Mouse (Mus musculus): Measurements from ENCODE around the gene Dlk2.

Gene Dlk2

DNA sequence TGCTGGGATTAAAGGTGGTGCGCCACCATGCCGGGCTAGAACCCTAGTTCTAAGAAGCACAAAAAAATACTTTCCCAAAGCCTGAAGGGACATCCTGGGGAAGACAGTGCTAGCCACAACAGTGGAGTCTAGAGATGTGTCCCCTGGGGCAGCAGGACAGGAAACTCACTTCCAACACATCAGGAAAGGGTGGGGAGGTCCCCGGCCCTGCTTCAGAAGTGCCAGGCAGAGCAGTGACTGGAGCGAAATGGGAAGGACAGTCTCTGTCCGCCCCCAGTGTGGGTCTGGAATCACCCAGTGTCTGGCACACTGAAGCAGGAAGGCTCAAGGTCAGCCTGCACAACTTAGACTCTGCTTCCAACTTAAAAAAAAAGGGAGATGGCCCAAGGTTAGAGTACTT lies 24.5 kb upstream of the Dlk2 start:
- DNase-seq (ENCODE audit: low read depth, low spot score) = no peak

DNA sequence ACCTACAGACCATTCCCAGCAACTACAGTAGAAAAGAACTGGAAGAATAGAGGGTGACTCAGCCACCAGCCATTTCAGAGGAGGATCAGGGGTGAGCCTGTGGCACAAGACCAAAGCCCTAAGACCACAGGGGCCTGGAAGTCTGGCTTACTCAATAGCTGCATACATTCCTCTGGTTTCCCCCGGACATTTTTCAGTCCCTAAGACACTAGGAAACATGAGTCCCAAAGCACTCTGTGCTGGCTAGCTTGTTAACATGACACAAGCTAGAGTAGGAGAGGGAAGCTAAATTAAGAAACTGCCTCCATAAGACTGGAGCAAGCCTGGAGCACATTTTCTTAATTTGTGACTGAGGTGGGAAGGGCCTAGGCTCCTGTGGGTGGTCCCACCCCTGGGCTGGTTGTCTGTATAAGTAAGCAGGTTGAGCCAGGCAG lies 23.4 kb upstream of the Dlk2 start:
- DNase-seq (ENCODE audit: low read depth, low spot score) = no peak

DNA sequence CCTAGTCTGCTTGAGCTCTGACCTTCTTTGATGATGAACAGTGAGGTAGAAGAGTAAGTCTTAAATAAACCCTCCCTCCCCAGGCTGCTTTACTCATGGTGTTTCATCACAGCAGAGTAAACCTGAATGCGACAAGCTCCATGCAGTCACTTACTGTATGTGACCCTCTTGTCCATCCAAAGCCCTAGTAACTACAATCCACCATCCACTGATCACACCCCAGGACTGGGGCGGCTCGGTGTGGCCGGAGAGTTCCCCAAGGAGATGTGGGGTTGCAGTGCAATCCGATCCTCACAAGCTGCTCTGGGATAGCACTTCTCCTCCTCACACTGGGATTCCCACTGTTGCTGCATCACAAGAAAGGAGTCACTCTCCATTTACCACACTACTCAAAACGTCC lies 22.8 kb upstream of the Dlk2 start:
- DNase-seq (ENCODE audit: low read depth, low spot score) = no peak

DNA sequence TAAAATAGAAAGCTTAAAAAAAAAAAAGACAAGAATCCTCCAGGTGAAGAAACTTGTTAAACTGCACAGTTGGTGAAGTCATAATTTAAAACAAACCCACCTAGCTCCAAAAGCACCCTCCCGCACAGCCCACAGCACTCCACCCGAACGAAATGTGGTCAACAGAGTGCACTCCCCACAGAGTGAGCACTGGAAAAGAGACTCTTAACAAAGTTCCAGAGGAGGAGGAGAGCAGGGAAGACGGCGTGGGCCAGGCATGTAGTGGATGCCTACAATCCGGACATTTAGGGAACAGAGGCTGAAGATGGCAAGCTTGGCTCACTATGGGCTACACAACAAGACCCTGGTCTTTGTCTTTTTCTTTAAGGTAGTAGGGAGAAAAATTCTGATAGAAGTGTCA lies 22.2 kb upstream of the Dlk2 start:
- DNase-seq (ENCODE audit: low read depth, low spot score) = no peak

DNA sequence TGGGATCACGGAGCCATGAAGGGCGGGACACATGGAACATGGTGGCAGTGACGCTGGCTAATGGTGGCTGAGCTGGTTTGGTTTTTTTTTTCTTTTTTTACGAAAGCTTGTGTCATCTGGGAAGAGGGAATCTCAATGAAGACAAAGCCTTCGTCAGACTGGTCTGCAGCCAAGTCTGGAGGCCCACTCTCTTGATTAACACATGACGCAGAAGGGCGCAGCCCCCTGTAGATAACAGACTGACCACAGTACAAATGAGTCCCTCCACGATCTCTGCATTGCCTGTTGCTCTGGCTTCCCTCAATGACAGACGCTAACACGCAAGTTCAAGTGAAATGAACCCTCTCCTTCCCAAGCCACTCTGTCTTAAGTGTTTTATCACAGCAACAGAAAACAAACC lies 21.7 kb upstream of the Dlk2 start:
- no peak for DNase-seq (ENCODE audit: low read depth, low spot score)

DNA sequence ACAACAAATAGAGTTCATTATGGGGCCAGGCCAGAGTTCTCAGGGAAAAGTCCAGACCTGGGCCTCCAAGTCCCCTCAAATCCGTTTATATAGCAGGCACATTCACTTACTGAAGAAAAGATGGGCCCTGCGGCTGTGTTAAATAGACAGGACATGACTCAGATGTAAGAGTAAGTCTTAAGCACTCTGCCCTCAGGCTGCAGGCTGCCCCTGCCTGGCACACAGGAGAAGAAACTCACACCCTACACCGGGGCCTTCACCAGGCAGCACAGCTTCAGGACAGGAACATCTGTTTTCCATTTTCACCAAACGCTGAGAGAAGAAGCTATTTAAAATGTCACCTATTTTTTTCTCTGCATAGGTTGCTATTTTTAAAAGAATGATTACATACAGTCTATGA lies 19.6 kb upstream of the Dlk2 start:
- no peak for DNase-seq (ENCODE audit: low read depth, low spot score)

DNA sequence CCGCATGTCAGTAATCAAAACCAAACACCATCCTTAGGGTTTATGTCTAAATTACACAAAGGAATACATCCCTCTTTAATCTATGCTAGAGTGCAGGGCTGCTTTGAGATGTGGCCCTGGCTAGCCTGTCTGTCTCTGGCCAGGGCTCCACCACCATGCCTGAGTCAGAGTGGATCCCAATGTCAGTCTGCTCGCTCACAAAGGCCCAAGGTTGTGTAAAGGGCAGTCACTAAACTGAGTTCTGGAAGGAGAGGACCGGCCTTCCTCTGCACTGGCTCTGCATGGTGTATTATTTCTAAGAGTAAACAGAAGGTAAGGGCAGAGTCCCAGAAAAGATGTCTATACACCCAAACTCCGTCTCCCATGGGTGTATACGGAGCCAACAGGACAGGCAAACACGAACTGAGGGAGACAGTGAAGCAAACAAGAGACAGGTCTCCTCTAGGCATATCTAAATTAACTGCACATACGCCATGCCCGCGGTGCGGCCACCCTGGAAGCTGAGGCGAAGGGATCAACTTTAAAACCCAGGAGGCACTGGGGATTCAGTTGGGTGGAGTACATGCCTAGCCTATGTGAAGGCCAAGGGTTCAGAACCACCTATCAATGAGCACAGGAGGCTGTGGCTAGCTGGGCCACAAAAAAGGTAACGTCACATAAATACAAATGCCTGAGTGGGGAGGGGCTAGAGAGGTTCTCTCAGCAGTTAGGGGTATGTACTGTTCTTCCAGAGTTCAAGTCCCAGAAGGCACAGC lies 19.0 kb upstream of the Dlk2 start:
- no peak for DNase-seq (ENCODE audit: low read depth, low spot score)

DNA sequence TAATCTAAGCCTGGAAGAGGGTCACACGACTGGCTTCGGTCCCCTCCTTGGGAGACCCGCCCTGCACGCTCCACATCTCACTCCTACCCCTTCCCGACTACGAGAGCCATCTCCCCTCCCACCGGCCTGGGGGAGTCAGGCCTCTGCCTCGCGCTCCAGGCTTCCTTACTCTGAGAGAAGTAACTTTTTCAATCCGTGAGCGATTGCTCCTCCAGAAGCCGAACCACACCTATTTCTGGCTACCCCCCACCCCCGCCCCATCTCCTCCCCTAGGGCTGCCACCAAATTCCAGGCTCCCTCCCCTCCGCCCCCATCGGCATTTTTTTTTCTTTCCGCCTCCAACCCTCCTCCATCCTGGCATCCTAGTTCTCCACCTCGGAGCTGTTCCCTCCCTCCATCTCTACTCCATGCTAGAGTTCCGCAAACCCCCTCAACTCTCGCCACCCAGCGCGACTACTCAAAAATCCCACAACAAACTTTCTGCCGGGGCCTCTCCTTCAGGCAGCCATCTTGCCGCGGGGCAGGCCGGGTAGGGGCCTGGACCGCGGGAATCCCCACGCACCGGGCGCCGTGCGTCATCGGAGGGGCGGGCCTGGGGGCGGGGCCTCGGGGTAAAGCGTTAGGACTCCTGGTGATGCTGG lies 14.6 kb upstream of the Dlk2 start, which contains the start of gene Tjap1:
Gene Tjap1 (minus strand): TSS at position 544 of the 641 bp plus-strand sequence.
- DNase-seq (ENCODE audit: low read depth, low spot score) = peak; percentile 75

DNA sequence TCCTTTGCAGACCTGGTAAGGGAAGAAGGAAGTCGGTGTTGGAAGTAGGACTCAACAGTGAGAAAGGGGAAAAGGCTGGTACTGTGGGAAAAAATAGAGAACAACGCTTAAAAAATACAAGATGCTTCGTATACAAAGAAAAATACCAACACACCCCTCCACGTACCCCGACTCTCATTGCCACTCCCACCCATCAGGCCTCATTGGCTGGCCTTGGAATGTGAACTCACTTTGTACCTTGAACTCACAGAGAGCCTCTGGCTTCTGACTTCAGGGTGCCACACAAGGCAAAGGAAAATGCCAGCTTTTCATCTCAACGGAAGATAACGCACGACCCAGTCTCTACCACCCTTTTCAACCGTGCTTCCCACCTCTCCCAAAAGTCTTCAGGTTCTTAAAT lies 14.1 kb upstream of the Dlk2 start:
- DNase-seq (ENCODE audit: low read depth, low spot score) = no peak

DNA sequence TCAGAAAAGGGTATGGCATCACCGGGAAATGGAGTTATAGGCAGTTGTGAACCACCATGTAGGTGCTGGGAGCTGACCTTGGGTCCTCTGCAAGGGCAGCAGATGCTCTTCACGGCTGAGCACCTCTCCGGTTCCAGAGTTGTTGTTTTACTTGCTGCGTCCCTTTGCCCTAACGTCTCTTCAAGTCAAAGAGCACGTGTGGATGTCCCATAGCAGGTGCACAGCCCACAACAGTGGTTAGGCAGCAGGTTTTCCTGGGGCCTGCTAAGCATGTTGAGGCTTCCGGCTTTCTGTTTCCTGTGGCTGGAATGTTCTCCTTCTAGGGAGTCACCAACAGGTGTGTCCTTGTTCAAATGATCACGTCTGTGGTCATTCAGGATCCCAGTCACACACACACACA lies 13.3 kb upstream of the Dlk2 start:
- DNase-seq (ENCODE audit: low read depth, low spot score) = no peak

DNA sequence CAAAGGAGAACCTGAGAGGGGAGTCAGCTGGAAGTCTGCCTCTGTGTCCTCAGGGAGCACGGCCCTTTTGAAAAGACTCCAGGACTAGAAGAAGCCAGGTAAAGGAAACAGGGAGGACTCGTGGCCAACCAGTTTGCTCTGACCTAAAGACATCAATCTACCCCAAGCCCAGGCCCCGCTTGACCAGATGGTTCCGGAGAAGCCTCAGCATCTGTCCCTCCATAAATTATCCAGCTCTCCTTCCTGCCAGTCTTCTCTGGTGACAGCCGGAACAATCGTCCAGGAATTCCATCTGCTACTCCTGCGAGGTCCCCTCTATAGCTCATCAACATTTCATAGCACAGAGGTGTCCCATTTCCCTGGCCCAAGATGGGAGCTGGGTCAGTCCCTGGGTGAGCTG lies 12.6 kb upstream of the Dlk2 start:
- no peak for DNase-seq (ENCODE audit: low read depth, low spot score)

DNA sequence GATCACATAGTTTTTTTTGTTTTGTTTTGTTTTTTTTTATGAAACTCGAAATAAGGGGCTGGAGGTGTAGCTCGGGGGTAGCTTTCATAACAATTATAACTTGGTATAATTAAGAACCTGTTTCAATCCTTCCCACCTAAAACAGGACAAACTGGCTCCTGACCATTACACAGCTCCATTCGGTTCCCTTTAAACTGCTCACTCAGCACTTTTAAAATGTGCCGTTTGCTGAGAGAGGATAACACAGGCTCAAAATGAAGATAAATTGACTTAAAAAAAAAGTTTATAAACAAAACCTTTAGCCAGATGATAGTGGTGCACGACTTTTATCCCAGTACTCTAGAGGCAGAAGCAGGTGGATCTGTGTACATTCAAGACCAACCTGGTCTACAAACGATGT lies 11.8 kb upstream of the Dlk2 start:
- no peak for DNase-seq (ENCODE audit: low read depth, low spot score)

DNA sequence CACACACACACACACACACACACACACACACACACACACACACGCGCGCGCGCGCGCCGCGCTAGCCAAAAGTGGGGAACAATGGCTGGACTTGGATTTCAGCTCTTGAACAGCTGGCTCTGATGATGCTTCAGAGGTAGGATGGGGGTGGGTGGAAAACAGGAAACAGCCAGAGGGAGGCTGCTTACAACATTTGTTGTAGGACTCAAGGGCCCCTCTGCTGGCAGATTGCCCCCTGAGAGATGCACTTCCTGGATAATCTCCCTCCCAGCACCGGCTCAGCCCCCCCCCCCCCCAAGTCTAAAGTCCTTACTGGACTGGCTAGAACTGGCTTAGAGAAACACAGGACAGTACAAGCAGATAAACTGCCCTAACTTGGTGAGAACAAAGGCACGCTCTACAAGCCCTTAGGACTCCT lies 9.5 kb upstream of the Dlk2 start:
- DNase-seq (ENCODE audit: low read depth, low spot score) = no peak

DNA sequence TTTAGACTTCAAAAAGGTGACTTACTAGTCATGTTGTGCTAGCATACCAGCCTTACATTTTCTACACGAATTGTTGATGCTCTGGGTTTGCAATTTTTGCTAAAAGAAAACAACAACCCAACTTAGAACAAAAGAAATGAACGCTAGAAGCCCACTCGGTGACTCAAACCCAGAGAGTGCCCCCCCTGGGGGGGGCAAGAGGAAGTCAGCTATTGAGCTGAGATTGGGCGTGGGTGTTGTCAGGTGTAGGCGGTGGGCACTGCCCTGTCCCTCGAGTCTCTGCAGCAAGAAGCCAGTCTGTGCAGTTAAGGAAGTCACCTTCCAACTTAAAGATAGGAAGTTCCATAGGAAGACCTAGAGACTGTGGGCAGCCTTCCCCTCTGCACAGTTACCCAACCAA lies 620 bp upstream of the Dlk2 start:
- DNase-seq (ENCODE audit: low read depth, low spot score) = no peak

DNA sequence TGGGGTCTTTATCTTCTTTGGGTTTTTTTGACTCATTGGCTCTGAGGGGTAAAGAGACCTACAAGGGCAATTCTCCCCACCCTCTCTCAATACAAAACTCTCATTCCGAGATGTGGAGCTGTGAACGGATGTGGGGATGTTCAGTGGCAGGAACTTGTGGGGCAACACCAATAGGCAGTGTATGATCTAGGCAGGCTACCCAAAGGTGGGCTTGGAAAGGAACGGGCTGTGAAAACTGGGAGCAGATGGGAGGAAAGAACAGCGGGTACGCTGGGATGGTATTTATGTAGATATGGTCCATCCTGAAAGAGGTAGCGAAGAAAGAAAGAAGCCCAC lies 225 bp upstream of the Dlk2 start:
- DNase-seq (ENCODE audit: low read depth, low spot score) = no peak

DNA sequence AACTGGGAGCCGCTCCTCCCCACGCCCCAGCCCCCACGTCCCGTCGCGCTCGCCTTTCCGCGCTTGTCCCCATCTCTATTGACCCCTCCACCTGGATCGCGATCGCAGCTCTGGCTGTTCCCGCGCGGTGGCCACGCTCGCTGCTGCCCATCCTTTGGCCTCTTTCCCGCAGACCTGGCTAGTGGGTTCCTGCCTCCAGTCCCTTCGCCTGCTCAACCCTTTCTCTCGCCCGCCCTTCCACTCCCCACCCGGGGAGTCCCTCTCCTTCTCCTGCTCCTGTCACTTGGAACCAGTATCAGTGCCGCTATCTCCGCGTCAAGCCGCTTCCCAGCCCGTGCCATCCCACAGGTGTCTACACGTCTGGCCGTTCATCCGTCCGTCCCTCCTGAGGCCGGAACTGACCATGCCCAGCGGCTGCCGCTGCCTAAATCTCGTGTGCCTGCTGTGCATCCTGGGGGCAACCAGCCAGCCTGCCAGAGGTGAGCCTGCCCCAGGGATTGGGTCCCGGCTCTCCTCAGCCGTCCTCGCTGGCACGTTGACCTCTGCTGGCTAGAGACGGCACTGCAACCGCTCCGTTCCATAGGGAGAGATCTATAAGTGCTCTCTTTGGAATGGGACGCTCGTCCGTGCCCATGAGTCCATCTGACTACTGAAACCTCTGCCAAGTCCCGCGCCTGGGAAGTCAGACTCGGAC lies 1.1 kb downstream of the Dlk2 start:
- DNase-seq (ENCODE audit: low read depth, low spot score) = peak; percentile 55

DNA sequence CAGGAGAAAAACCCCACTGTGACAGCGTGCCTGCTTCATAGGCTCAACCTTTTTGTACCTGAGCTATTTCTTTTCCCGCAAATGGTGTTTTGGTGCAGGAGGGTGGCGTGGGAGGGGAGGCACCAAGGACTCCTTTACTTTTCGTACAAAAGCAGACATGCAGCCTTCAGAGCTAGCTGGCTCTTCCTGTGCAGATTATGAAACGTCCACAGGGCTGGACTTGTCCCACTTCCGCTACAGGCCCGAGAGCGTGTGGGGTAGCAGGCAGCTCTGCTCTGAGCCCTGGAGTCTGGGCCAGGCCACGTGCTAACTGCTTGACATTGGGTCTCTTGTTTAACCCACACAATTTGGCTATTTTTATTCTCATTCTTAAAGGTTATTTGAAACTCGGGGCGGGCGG lies 4.7 kb downstream of the Dlk2 start:
- DNase-seq (ENCODE audit: low read depth, low spot score) = no peak

DNA sequence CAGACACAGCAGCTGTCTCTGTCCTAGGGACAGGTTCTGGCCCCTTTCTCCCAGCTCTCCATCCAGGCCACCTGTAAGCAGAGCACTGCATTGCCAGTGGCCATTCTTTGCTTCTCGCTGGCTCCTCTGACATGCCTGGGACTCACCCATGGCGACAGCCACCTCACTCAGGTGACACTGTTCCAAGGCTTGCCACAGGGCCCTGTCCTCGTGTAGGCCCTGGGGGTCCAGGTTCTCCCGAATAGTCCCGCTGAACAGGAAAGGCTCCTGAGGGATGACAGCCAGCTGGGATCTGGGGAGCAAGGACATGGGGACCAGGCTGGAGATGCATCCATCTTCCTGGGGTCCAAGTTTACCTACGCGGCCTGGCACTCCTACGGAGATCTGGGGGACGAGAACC lies 7.0 kb downstream of the Dlk2 start:
- DNase-seq (ENCODE audit: low read depth, low spot score) = no peak

DNA sequence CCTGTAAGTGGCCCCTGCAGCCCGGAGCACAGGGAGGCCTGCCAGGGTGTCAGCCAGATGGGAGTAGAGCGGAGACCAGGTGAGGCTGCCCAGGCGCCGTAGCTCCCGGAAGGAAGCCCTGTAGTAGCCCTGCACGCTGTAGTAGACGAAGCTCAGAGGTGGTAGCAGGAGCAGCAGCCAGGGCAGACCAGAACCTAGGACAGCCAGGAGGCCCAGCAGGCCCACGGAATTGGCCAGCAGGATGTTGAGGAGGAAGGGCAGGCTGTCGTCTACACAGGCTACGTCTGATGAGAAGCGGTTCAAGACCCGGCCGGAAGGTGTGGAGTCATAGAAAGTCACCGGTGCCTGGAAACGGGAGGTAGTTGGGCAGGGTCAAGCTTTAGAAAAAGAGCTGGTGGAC lies 9.7 kb downstream of the Dlk2 start:
- no peak for DNase-seq (ENCODE audit: low read depth, low spot score)

DNA sequence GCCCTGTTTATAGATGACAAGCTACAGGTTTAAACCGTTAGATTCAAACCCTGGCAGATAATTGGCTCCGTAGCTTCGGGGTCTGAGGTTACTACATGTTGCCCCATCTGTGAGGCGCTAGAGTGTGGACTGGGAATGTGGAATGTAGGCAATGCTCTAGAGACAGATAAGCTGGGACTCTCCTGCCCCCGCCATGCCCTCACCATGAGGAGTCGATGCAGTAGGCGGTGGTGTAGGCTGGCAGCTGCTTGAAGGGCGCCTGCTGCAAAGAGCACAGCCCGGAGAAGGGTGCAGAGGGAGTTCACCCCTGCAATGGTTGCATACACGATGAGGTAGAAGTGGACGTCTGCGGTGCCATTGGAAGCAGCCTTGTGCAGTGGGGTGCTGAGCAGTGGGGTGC lies 12.6 kb downstream of the Dlk2 start:
- DNase-seq (ENCODE audit: low read depth, low spot score) = no peak

DNA sequence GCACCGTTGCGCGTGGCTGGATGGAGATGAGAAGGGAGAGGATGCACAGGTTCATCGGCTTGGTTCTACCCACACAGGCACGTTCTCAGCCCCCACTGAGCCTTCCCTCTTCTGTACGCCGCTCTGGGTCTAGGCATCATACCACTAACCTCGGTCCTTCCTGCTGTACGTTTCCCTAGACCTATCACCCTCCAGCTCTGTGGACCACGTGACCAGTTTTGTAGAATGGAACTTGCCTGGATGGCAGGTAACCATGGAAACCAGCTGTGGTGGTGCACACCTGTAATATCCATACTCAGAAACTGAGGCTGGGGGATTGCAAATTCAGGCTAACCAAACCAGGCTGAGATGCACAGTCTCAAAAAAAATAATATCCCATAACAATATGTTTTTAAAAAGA lies 13.3 kb downstream of the Dlk2 start:
- DNase-seq (ENCODE audit: low read depth, low spot score) = no peak

DNA sequence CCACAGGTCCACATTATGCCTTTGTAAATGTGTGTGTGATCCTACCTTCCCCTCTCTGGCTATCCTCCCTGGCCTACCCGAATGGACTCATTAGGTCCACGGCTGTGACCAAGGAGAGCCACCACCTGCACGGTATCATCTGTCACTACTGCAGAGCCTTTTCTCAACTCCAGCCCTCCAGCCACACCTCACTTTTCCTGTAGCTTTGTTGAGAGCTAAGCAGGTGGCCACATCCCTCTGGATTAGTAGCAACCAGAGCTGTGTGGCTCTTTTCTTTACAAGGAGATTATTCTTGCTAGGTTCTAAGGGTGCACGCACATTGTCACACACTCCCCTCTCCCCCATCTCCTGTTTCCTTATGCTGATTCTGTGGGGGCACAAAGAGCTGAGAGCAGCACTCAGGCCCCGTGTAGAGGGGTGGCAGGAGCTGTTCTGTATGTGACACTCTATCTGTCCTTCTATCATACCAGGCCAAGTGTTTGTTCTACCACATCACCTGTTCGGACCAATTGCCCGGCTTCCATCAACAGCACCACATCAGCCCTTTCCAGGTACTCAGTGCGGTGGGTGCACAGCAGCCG lies 16.0 kb downstream of the Dlk2 start:
- DNase-seq (ENCODE audit: low read depth, low spot score) = no peak

DNA sequence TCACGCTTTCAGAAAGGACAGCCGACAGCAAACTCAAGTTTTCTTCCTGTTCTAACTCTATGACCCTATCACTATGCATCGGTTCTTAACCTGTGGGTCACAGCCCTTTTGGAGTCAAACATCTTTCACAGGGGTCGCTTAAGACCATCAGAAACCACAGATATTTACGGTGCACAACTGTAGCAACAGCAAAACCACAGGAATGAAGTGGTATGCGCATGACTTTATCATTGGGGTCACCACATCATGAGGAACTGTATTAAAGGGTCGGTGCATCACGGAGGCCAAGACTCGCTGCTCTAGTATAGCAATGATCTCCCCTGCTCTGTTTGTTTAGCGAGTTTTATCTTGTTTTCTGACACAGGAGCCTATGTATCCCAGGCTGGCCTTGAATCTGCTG lies 18.6 kb downstream of the Dlk2 start:
- no peak for DNase-seq (ENCODE audit: low read depth, low spot score)
